8 mouse cellular contexts compared by ENCODE assay signal in genomic region chr17:90455409-90455775, GRCm38 (mm10).
DNase-seq lines count a peak whose midpoint lies in the region; ATAC-seq and TF ChIP-seq lines count a peak whose summit lies in the region.

No protein-coding gene starts in this region.

- peak overlapping the region; percentile 95 for H3K4me2 ChIP-seq in limb, embryonic 12.5 days

- H3K9me3 ChIP-seq in limb, embryonic 12.5 days = no peaks in the 10 kb centered on the region

- WGBS in limb, embryonic 12.5 days = under 1% methylated on average over 23 of the region's 23 CpGs
- under 1% methylated on average over 23 of the region's 23 CpGs for WGBS in olfactory bulb, adult 2 months

- no peak for DNase-seq in gastrocnemius, adult 2 months
- DNase-seq in gastrocnemius, postnatal 10 days = no peak
- peak; percentile 3 for DNase-seq in urinary bladder, postnatal 14 days (ENCODE audit: low spot score)
- no peak for DNase-seq in urinary bladder, postnatal 36 days (ENCODE audit: low spot score in 2 of 2)
- DNase-seq in heart, postnatal 14 days = peak; percentile 1 to 2
- DNase-seq in adipocyte (ENCODE audit: low spot score) = no peak

- H3K4me3 ChIP-seq in gastrocnemius, adult 2 months = peak overlapping the region; percentile 45
- H3K4me3 ChIP-seq in limb, embryonic 12.5 days (replicated peaks) = peak overlapping the region; percentile 58
- peak overlapping the region; percentile 54 for H3K4me3 ChIP-seq in olfactory bulb, adult 2 months (ENCODE audit: insufficient read depth, low read depth, low read length)

- ATAC-seq in limb, embryonic 12.5 days (ENCODE audit: insufficient number of reproducible peaks, insufficient read depth, low FRiP score, low TSS enrichment, low read depth) = peak; percentile 54

- H3K36me3 ChIP-seq in limb, embryonic 12.5 days = no peaks in the 10 kb centered on the region

- TF ChIP-seq POLR2A in olfactory bulb, adult 2 months (IDR thresholded peaks at IDR 0.05; ENCODE audit: insufficient read depth, low read depth, low read length) = no peak

- intact Hi-C loops in gastrocnemius, adult 2 months (cut with DNase I) = no loop called here
- intact Hi-C loops in heart, postnatal 14 days (cut with DNase I) = no loop called here

- peaks cover 42% of the 10 kb centered on the region for H3K27me3 ChIP-seq in limb, embryonic 12.5 days

- no peak overlapping the region for H3K27ac ChIP-seq in gastrocnemius, adult 2 months
- no peak overlapping the region for H3K27ac ChIP-seq in limb, embryonic 12.5 days
- H3K27ac ChIP-seq in olfactory bulb, adult 2 months (ENCODE audit: insufficient read depth, low read depth, low read length) = no peak overlapping the region

- TF ChIP-seq CTCF in gastrocnemius, adult 2 months (IDR thresholded peaks at IDR 0.05) = no peak
- no peak for TF ChIP-seq CTCF in olfactory bulb, adult 2 months (IDR thresholded peaks at IDR 0.05; ENCODE audit: insufficient read depth, low read depth, low read length)

- H3K4me1 ChIP-seq in limb, embryonic 12.5 days (replicated peaks) = peaks cover 9% of the 10 kb centered on the region
- H3K4me1 ChIP-seq in olfactory bulb, adult 2 months (ENCODE audit: control insufficient read depth, insufficient read depth, low read length) = peaks cover 10% of the 10 kb centered on the region

- H3K9ac ChIP-seq in limb, embryonic 12.5 days (replicated peaks) = peak overlapping the region; percentile 65

Comparison
In these comparisons a context has a peak if more than half of its experiments do, and no peak if none do; other contexts are left out.
1. DNase-seq: peak in urinary bladder, postnatal 14 days (single experiment) and heart, postnatal 14 days (2 of 2); none in gastrocnemius, adult 2 months (single experiment), gastrocnemius, postnatal 10 days (single experiment), urinary bladder, postnatal 36 days (0 of 2) and adipocyte (single experiment).
2. Peak in every context shown above with its lines, with median percentiles within 50 percentile points of each other: H3K4me3 ChIP-seq.